Mouse (Mus musculus): ENCODE results near the gene Chdh. TPM values are rescaled to one million over a fixed set of nuclear protein-coding genes. Genes with fewer than 3 reads are reported as not detected.
A peak's percentile ranks its signal among the peaks of the same experiment; 100 is the strongest.

Chdh gene
- polyA plus RNA-seq, 1 experiment from 2014 or later = 1.9 TPM

DNA sequence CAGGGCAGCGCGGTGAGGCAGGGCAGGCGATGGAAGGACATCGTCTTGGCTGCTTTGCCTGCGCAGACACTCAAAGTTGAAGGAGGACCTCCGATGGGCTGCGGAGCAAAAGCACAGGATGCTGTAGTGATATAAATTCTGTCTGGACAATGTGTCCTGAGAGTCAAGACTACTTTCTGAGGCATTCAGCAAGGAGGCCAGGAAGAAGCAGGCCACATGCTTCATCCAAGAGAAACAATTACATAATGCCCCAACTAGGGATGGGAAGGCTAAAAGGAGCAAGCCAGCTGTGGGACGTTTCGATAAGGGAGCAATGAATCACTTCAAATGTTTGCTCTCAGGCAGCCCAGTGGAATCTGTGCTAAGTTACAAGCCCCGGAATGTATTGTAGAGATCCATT, 36.4 kb downstream of the Chdh start:
- H3K27me3 ChIP-seq (ENCODE audit: control insufficient read depth, insufficient read depth, low read depth, low read length) = no peaks in the 10 kb centered on the region
- no peak overlapping the region for H3K9ac ChIP-seq (ENCODE audit: low read length)
- H3K9me3 ChIP-seq (ENCODE audit: control insufficient read depth, low read length) = no peaks in the 10 kb centered on the region
- ATAC-seq (ENCODE audit: low read depth) = no peak
- H3K4me2 ChIP-seq (ENCODE audit: low read depth, low read length) = no peak overlapping the region
- peaks cover 3% of the 10 kb centered on the region; the same call in 1 of the 2 replicates for H3K36me3 ChIP-seq (ENCODE audit: control insufficient read depth, insufficient read depth, low read length)
- no peaks in the 10 kb centered on the region for H3K4me1 ChIP-seq (replicated peaks; ENCODE audit: control insufficient read depth, insufficient read depth, low read length)
- no peak overlapping the region for H3K27ac ChIP-seq (ENCODE audit: low read length)
- no peak overlapping the region for H3K4me3 ChIP-seq (ENCODE audit: low read length)
- WGBS = 65% methylated on average over 10 of the region's 10 CpGs

- Histone ChIP-seq H3K9me3 (ENCODE audit: control insufficient read depth, low read length) (no peaks in the 10 kb centered on the region), H3K27ac (ENCODE audit: low read length) (no peak overlapping the region), H3K27me3 (ENCODE audit: control insufficient read depth, insufficient read depth, low read depth, low read length) (no peaks in the 10 kb centered on the region), H3K4me3 (ENCODE audit: low read length) (no peak overlapping the region), H3K4me1 (replicated peaks; ENCODE audit: control insufficient read depth, insufficient read depth, low read length) (no peaks in the 10 kb centered on the region), H3K9ac (ENCODE audit: low read length) (no peak overlapping the region), H3K36me3 (ENCODE audit: control insufficient read depth, insufficient read depth, low read length) (peaks cover 3% of the 10 kb centered on the region; the same call in 1 of the 2 replicates), H3K4me2 (ENCODE audit: low read depth, low read length) (no peak overlapping the region)
- ATAC-seq (ENCODE audit: low read depth) = no peak
- WGBS = 74% methylated on average over 8 of the region's 8 CpGs
These were observed 36.9 kb downstream of the Chdh start for GRCm38 (mm10) chr14:30045704-30046220.

- H3K27me3 ChIP-seq (ENCODE audit: control insufficient read depth, insufficient read depth, low read depth, low read length) = no peaks in the 10 kb centered on the region
- H3K4me1 ChIP-seq (replicated peaks; ENCODE audit: control insufficient read depth, insufficient read depth, low read length) = no peaks in the 10 kb centered on the region
- no peak overlapping the region for H3K27ac ChIP-seq (ENCODE audit: low read length)
- 84% methylated on average over 4 of the region's 4 CpGs for WGBS
- ATAC-seq (ENCODE audit: low read depth) = no peak
- H3K4me3 ChIP-seq (ENCODE audit: low read length) = no peak overlapping the region
- H3K9ac ChIP-seq (ENCODE audit: low read length) = no peak overlapping the region
- H3K4me2 ChIP-seq (ENCODE audit: low read depth, low read length) = no peak overlapping the region
- peaks cover 3% of the 10 kb centered on the region; the same call in 1 of the 2 replicates for H3K36me3 ChIP-seq (ENCODE audit: control insufficient read depth, insufficient read depth, low read length)
- no peaks in the 10 kb centered on the region for H3K9me3 ChIP-seq (ENCODE audit: control insufficient read depth, low read length)
These were observed 38.2 kb downstream of the Chdh start for GRCm38 (mm10) chr14:30046976-30047375.

DNA sequence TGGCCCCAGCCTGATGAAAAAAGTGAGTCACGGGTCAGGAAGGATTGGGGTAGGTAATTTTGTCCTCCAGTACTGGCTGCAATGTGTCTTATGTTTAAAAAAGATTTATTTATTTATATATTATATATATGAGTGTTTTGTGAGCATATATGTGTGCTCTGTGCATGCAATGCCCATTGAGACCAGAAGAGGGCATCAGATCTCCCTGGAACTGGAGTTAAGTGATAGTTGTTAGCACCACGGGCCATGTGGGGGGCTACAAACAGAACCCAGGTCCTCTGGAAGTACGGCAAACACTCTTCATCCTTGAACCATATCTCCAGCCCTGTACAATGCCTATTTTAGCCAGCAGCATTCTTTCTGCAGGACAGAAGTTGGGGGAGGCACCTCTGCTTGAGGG, 39.2 kb downstream of the Chdh start:
- Histone ChIP-seq H3K9me3 (ENCODE audit: control insufficient read depth, low read length) (no peaks in the 10 kb centered on the region), H3K27ac (ENCODE audit: low read length) (no peak overlapping the region), H3K9ac (ENCODE audit: low read length) (no peak overlapping the region), H3K4me2 (ENCODE audit: low read depth, low read length) (no peak overlapping the region), H3K4me1 (replicated peaks; ENCODE audit: control insufficient read depth, insufficient read depth, low read length) (no peaks in the 10 kb centered on the region), H3K27me3 (ENCODE audit: control insufficient read depth, insufficient read depth, low read depth, low read length) (no peaks in the 10 kb centered on the region), H3K4me3 (ENCODE audit: low read length) (no peak overlapping the region), H3K36me3 (ENCODE audit: control insufficient read depth, insufficient read depth, low read length) (peaks cover 3% of the 10 kb centered on the region; the same call in 1 of the 2 replicates)
- no peak for ATAC-seq (ENCODE audit: low read depth)
- 83% methylated on average over 3 of the region's 3 CpGs for WGBS

DNA sequence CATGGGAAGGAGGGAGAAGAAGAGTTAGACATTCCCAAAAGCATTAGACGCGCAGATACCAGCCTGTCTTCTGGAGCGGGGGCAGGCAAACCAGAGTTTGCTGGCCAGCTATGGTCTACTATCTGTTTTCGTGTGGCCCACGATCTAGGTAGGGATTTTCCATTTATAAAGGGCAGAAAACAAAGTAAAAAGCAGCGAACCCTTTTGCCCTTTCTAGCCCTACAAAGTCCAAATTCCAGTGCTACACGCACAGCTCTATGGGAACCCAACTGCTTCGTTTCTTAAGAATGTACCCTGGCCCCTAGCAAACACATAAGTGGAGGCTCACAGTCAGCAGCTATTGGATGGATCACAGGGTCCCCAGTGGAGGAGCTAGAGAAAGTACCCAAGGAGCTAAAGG, 41.5 kb downstream of the Chdh start:
- no peak for ATAC-seq (ENCODE audit: low read depth)
- Histone ChIP-seq H3K36me3 (ENCODE audit: control insufficient read depth, insufficient read depth, low read length) (peaks cover 3% of the 10 kb centered on the region; the same call in 1 of the 2 replicates), H3K27me3 (ENCODE audit: control insufficient read depth, insufficient read depth, low read depth, low read length) (no peaks in the 10 kb centered on the region), H3K4me3 (ENCODE audit: low read length) (no peak overlapping the region), H3K9me3 (ENCODE audit: control insufficient read depth, low read length) (no peaks in the 10 kb centered on the region), H3K4me2 (ENCODE audit: low read depth, low read length) (no peak overlapping the region), H3K9ac (ENCODE audit: low read length) (no peak overlapping the region), H3K27ac (ENCODE audit: low read length) (no peak overlapping the region), H3K4me1 (replicated peaks; ENCODE audit: control insufficient read depth, insufficient read depth, low read length) (peaks cover 4% of the 10 kb centered on the region; the same call in 1 of the 2 replicates)
- WGBS = 88% methylated on average over 8 of the region's 8 CpGs

DNA sequence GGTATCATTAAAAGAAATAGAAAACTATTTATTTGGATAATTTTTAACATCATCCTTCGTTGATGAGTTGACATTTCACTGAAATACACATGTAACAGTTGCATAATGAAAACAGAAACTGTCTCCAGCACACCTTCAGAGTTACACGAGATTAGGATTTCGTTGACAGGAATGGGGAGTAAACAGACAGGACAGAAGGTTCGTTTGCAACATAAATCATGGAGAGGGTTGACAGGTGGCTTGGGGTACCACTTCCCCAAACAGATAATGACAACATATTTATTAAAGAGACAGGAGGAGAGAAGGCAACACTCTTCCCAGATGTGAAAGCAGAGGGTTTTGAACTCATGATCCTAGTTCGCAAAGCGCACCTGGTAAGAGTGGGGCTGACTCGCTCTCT, 46.1 kb downstream of the Chdh start:
- H3K9me3 ChIP-seq (ENCODE audit: control insufficient read depth, low read length) = no peaks in the 10 kb centered on the region
- no peak overlapping the region for H3K4me2 ChIP-seq (ENCODE audit: low read depth, low read length)
- WGBS = 54% methylated on average over 7 of the region's 7 CpGs
- H3K27me3 ChIP-seq (ENCODE audit: control insufficient read depth, insufficient read depth, low read depth, low read length) = no peaks in the 10 kb centered on the region
- peaks cover 31% of the 10 kb centered on the region for H3K4me1 ChIP-seq (replicated peaks; ENCODE audit: control insufficient read depth, insufficient read depth, low read length)
- no peak overlapping the region for H3K4me3 ChIP-seq (ENCODE audit: low read length)
- H3K36me3 ChIP-seq (ENCODE audit: control insufficient read depth, insufficient read depth, low read length) = no peaks in the 10 kb centered on the region
- H3K27ac ChIP-seq (ENCODE audit: low read length) = peak overlapping the region; percentile 47; the same call in 1 of the 2 replicates
- H3K9ac ChIP-seq (ENCODE audit: low read length) = no peak overlapping the region
- ATAC-seq (ENCODE audit: low read depth) = no peak

DNA sequence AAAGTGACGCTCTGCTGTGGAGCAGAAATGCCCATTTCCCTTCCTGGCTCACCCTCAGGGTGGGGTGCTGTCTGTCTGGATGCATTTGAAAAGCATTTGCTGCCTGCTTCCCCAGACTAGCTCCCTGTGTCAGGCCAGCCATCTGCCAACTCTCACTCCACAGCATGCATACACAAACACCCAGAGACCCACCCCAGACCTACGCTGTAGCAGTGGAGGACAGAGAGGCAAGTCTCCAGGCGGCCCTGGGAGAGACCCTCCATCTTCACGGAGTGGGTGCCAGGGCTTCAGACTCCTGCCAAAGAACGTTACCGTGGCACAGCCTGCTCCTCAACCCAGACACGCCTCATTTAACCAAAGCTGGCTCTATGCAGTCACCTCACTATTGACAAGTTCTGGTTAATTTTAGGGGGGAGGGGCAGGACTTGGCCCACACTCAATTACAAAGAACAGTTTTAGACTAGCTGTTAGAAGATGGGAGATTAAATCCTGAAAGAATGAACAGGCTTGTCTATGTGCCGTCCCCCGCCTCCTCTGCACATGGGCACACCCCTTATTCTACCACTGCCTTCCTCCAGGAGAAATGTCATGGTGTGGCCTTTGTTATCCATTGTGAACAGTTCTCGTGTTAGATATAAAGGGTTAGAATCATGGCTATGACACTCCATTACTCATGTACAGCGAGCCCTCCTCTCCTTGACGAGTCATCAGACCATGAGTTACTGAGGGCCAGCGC, 47.4 kb downstream of the Chdh start:
- ATAC-seq (ENCODE audit: low read depth) = peak; percentile 96
- H3K4me2 ChIP-seq (ENCODE audit: low read depth, low read length) = no peak overlapping the region; the same call in 1 of the 2 replicates

GRCm38 (mm10) chr14:30064864-30065263, 56.0 kb downstream of the Chdh start:
- Histone ChIP-seq H3K36me3 (ENCODE audit: control insufficient read depth, insufficient read depth, low read length) (no peaks in the 10 kb centered on the region), H3K27ac (ENCODE audit: low read length) (no peak overlapping the region), H3K9ac (ENCODE audit: low read length) (no peak overlapping the region), H3K4me2 (ENCODE audit: low read depth, low read length) (no peak overlapping the region), H3K4me3 (ENCODE audit: low read length) (no peak overlapping the region), H3K4me1 (replicated peaks; ENCODE audit: control insufficient read depth, insufficient read depth, low read length) (no peaks in the 10 kb centered on the region), H3K9me3 (ENCODE audit: control insufficient read depth, low read length) (no peaks in the 10 kb centered on the region), H3K27me3 (ENCODE audit: control insufficient read depth, insufficient read depth, low read depth, low read length) (no peaks in the 10 kb centered on the region)
- 82% methylated on average over 2 of the region's 2 CpGs for WGBS
- ATAC-seq (ENCODE audit: low read depth) = no peak

More for the DNA sequence above, 47.4 kb downstream of the Chdh start:
- peak overlapping the region; percentile 76 for H3K27ac ChIP-seq (ENCODE audit: low read length)
- no peaks in the 10 kb centered on the region for H3K36me3 ChIP-seq (ENCODE audit: control insufficient read depth, insufficient read depth, low read length)
- H3K9me3 ChIP-seq (ENCODE audit: control insufficient read depth, low read length) = no peaks in the 10 kb centered on the region
- H3K4me1 ChIP-seq (replicated peaks; ENCODE audit: control insufficient read depth, insufficient read depth, low read length) = peaks cover 31% of the 10 kb centered on the region
- no peaks in the 10 kb centered on the region for H3K27me3 ChIP-seq (ENCODE audit: control insufficient read depth, insufficient read depth, low read depth, low read length)
- no peak overlapping the region for H3K4me3 ChIP-seq (ENCODE audit: low read length)
- no peak overlapping the region for H3K9ac ChIP-seq (ENCODE audit: low read length)
- 36% methylated on average over 13 of the region's 13 CpGs for whole genome bisulfite sequencing

GRCm38 (mm10) chr14:30066752-30067151, 57.9 kb downstream of the Chdh start:
- H3K4me2 ChIP-seq (ENCODE audit: low read depth, low read length) = no peak overlapping the region
- no peaks in the 10 kb centered on the region for H3K4me1 ChIP-seq (replicated peaks; ENCODE audit: control insufficient read depth, insufficient read depth, low read length)
- H3K27me3 ChIP-seq (ENCODE audit: control insufficient read depth, insufficient read depth, low read depth, low read length) = no peaks in the 10 kb centered on the region
- no peaks in the 10 kb centered on the region for H3K9me3 ChIP-seq (ENCODE audit: control insufficient read depth, low read length)
- 80% methylated on average over 12 of the region's 12 CpGs for WGBS
- no peak overlapping the region for H3K4me3 ChIP-seq (ENCODE audit: low read length)
- ATAC-seq (ENCODE audit: low read depth) = no peak
- H3K27ac ChIP-seq (ENCODE audit: low read length) = no peak overlapping the region
- no peaks in the 10 kb centered on the region for H3K36me3 ChIP-seq (ENCODE audit: control insufficient read depth, insufficient read depth, low read length)
- H3K9ac ChIP-seq (ENCODE audit: low read length) = no peak overlapping the region

All from lung, embryonic 16.5 days (tissue).